Comparison of ENCODE assay signal across 34 mouse cellular contexts in the genomic region with DNA sequence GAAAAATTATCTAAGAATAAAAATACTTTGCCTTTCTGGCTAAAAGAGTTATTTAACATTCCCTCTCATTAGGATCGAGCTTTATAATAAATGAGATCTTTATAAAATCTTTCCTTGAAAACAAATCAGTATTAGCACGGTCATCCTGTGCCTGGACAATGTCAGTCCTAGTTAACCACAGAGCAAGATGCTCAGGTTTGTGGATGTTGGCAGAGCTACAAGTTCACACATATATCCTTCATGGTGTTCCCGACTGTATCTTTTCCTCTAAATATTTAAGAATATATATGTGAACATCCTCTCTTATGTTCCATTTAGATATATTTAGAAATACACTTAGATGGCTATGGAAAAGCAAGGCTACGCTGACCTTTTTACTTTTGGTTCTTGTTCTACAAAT.
"Had no signal": no experiment of that assay in that cellular context is flagged by ENCODE, and none has a peak within 500 bp of the region (broad histone marks: within the 10 kb centered on the region; RNA-seq: fewer than 3 reads in every experiment).

No protein-coding gene starts in this region.

- H3K36me3 ChIP-seq: heart, embryonic 10.5 days; heart, embryonic 12.5 days; heart, embryonic 13.5 days; heart, embryonic 15.5 days; hindbrain, embryonic 10.5 days; hindbrain, embryonic 12.5 days; hindbrain, embryonic 13.5 days; hindbrain, embryonic 15.5 days; kidney, embryonic 15.5 days had no signal

- ATAC-seq: hindbrain, embryonic 16.5 days; hindbrain, postnatal 0 days; inflammation-experienced regulatory T-cells, adult 6 months; intestine, postnatal 0 days had no signal

- H3K4me2 ChIP-seq: heart, embryonic 11.5 days; heart, embryonic 12.5 days; heart, embryonic 13.5 days; heart, embryonic 15.5 days; hindbrain, embryonic 12.5 days; hindbrain, embryonic 13.5 days; hindbrain, embryonic 14.5 days; hindbrain, embryonic 15.5 days; kidney, embryonic 15.5 days had no signal

- H3K9ac ChIP-seq: heart, embryonic 12.5 days; heart, embryonic 13.5 days; heart, embryonic 15.5 days; hindbrain, embryonic 12.5 days; hindbrain, embryonic 13.5 days; hindbrain, embryonic 14.5 days; hindbrain, embryonic 15.5 days; kidney, embryonic 15.5 days had no signal

- H3K4me3 ChIP-seq: heart, adult 2 months; heart, embryonic 10.5 days; heart, embryonic 12.5 days; heart, embryonic 13.5 days; heart, embryonic 15.5 days; hindbrain, embryonic 10.5 days; hindbrain, embryonic 12.5 days; hindbrain, embryonic 13.5 days; hindbrain, embryonic 15.5 days; kidney, embryonic 15.5 days; layer of hippocampus, adult 2 months had no signal

- DNase-seq: heart, adult 2 months; heart, postnatal 10 days; heart, postnatal 14 days; heart, postnatal 36 days; heart, postnatal 4 days; kidney, adult 11 months; kidney, adult 18-20 months; kidney, adult 2 months; kidney, adult 8-10 months; kidney, adult 9 months; kidney, postnatal 10 days; kidney, postnatal 14 days; kidney, postnatal 25 days; kidney, postnatal 36 days; kidney, postnatal 4 days; layer of hippocampus, adult 9-11 months; layer of hippocampus, postnatal 36 days had no signal

- H3K9me3 ChIP-seq: heart, embryonic 10.5 days; heart, embryonic 12.5 days; heart, embryonic 13.5 days; heart, embryonic 15.5 days; hindbrain, embryonic 10.5 days; hindbrain, embryonic 12.5 days; hindbrain, embryonic 13.5 days; hindbrain, embryonic 15.5 days; kidney, embryonic 15.5 days had no signal

- H3K27ac ChIP-seq: heart, adult 2 months; heart, embryonic 10.5 days; heart, embryonic 13.5 days; heart, embryonic 15.5 days; hindbrain, embryonic 10.5 days; hindbrain, embryonic 12.5 days; hindbrain, embryonic 13.5 days; hindbrain, embryonic 14.5 days; hindbrain, embryonic 15.5 days; hindbrain, postnatal 0 days; kidney, embryonic 15.5 days; kidney, postnatal 0 days; layer of hippocampus, adult 2 months had no signal

- H3K27me3 ChIP-seq: heart, embryonic 12.5 days; heart, embryonic 13.5 days; heart, embryonic 15.5 days; hindbrain, embryonic 12.5 days; hindbrain, embryonic 13.5 days; hindbrain, embryonic 15.5 days; kidney, embryonic 15.5 days had no signal

- H3K4me1 ChIP-seq: heart, embryonic 10.5 days; heart, embryonic 12.5 days; heart, embryonic 15.5 days; hindbrain, embryonic 12.5 days; hindbrain, embryonic 13.5 days; hindbrain, embryonic 15.5 days had no signal
